Mouse (Mus musculus): Measurements from ENCODE around the gene Ddit4l. TPM values are rescaled to one million over a fixed set of nuclear protein-coding genes. Genes with fewer than 3 reads are reported as not detected.

The Ddit4l gene
- under 1 TPM in 1 of 2 experiments, not detected in 1; 0.06 TPM for polyA plus RNA-seq (2017; shearing (Covaris generic))

GRCm38 (mm10) chr3:137621312-137621711 is at the start of gene Ddit4l:
Gene Ddit4l, plus strand, starts transcription at chr3:137621612.

DNA sequence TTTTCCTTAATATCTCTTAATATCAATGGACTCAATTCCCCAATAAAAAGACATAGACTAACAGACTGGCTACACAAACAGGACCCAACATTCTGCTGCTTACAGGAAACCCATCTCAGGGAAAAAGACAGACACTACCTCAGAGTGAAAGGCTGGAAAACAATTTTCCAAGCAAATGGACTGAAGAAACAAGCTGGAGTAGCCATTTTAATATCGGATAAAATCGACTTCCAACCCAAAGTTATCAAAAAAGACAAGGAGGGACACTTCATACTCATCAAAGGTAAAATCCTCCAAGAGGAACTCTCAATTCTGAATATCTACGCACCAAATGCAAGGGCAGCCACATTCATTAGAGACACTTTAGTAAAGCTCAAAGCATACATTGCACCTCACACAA is 49.8 kb downstream of the Ddit4l start, which contains the start of gene Gm21962:
Gm21962 (plus strand) TSS at position 301 of the 400 bp plus-strand sequence.

Other genes with a start within 250 kb of the Ddit4l start
- not detected for gene Gm21962, start 49.9 kb downstream of the Ddit4l start, polyA plus RNA-seq (2017; shearing (Covaris generic))
- gene H2afz, start 242.9 kb downstream of the Ddit4l start, polyA plus RNA-seq (2017; shearing (Covaris generic)), result 1,000 to 10,000 TPM; 1,242 to 1,431 TPM
- gene Dnajb14, start 246.1 kb downstream of the Ddit4l start, polyA plus RNA-seq (2017; shearing (Covaris generic)), result 10 to 100 TPM in 1 of 2 experiments, 1 to 10 TPM in 1; 6.6 to 10.4 TPM

Data from activated CD4-positive, CD25-positive, alpha-beta regulatory T cell (primary cell).